Mouse (Mus musculus) ES-CJ7 (cell line): ENCODE data around the gene Mylpf.

Experiments used
- DNase-seq: peaks from one replicate; pipeline ENCODE4 v3.0.0; 2011; ENCODE audit warnings: low read depth, low spot score

Gene Mylpf

GRCm38 (mm10) chr7:127259186-127259905, 50.7 kb downstream of the Mylpf start:
- peak; percentile 47 for DNase-seq

GRCm38 (mm10) chr7:127260309-127261111, 51.8 kb downstream of the Mylpf start, which contains the start of gene Dctpp1:
Gene Dctpp1, minus strand, starts transcription at chr7:127260709.
- DNase-seq, result peak; percentile 99

- DNase-seq, result no peak
These were observed 53.7 kb downstream of the Mylpf start for GRCm38 (mm10) chr7:127262218-127262961.

GRCm38 (mm10) chr7:127263526-127263925, 54.8 kb downstream of the Mylpf start:
- no peak for DNase-seq
